Mouse (Mus musculus) CH12.LX (cell line): ENCODE measurements around the gene Nup205. TPM values are rescaled to one million over a fixed set of nuclear protein-coding genes. Genes with fewer than 3 reads are reported as not detected.

ENCODE experiments used
- DNase-seq: peaks from one replicate; pipeline ENCODE4 v3.0.0-alpha.2; 2013; ENCODE audit errors: extremely low read depth
- H3K27ac ChIP-seq: 2 replicates; pipeline ENCODE4 v1.5.1; 2012; ENCODE audit warnings: low read depth, mild to moderate bottlenecking, control low read depth, moderate library complexity; ENCODE audit not compliant: insufficient read depth
- H3K27me3 ChIP-seq: replicated peaks from 2 replicates; pipeline ENCODE3; 2012; ENCODE audit warnings: inconsistent platforms
- H3K36me3 ChIP-seq, 2 experiments: replicated peaks in 1 of 2; 2 replicates each; pipeline versions ENCODE3 to v1.6.1; 2012; ENCODE audit warnings: inconsistent platforms in 1 of 2, low read length in 1 of 2, mild to moderate bottlenecking in 1 of 2, mixed read lengths in 1 of 2, moderate library complexity in 1 of 2; ENCODE audit not compliant: control insufficient read depth in 1 of 2, insufficient read depth in 1 of 2
- H3K4me1 ChIP-seq, 2 experiments: 2 replicates each; pipeline ENCODE4 v1.6.1; 2012; ENCODE audit warnings: inconsistent platforms in 1 of 2, moderate library complexity in 1 of 2; ENCODE audit not compliant: insufficient read depth in 2 of 2, control insufficient read depth in 1 of 2
- H3K4me2 ChIP-seq: 2 replicates; pipeline ENCODE4 v1.6.1; 2012; ENCODE audit warnings: low read depth, mild to moderate bottlenecking, control low read depth; ENCODE audit not compliant: poor library complexity, insufficient read depth, severe bottlenecking
- H3K4me3 ChIP-seq, 3 experiments: fragments of 150-350 bp in 1 of 3; sonication (generic) in 1 of 3; replicated peaks in 1 of 3; 2 replicates each; pipeline versions ENCODE3 to v1.5.1; 2011 to 2012; ENCODE audit warnings: low read depth in 2 of 3, low read length in 2 of 3, mild to moderate bottlenecking in 2 of 3, moderate library complexity in 2 of 3, control low read depth in 1 of 3, improper control_type of control experiment in 1 of 3, inconsistent platforms in 1 of 3, mixed read lengths in 1 of 3; ENCODE audit not compliant: poor library complexity in 1 of 3
- H3K79me2 ChIP-seq: replicated peaks from 2 replicates; pipeline ENCODE4 v1.6.1; 2012; ENCODE audit warnings: mild to moderate bottlenecking, moderate library complexity; ENCODE audit not compliant: control insufficient read depth, poor library complexity, insufficient read depth, severe bottlenecking; ENCODE audit errors: extremely low read depth
- H3K9ac ChIP-seq: 2 replicates; pipeline ENCODE4 v1.6.1; 2012; ENCODE audit warnings: low read depth, mild to moderate bottlenecking, control low read depth, moderate library complexity; ENCODE audit not compliant: insufficient read depth
- H3K9me3 ChIP-seq: replicated peaks from 2 replicates; pipeline ENCODE3; 2012; ENCODE audit warnings: low read length, inconsistent platforms, mixed read lengths
- BHLHE40 ChIP-seq: IDR thresholded peaks from 2 replicates; pipeline ENCODE4 v1.6.1; 2011; ENCODE audit warnings: mild to moderate bottlenecking, low read depth, low read length, improper control_type of control experiment
- CTCF ChIP-seq, 2 experiments: IDR thresholded peaks in 1 of 2; conservative IDR thresholded peaks in 1 of 2; 2 replicates each; pipeline ENCODE4 v1.5.1; 2011 to 2012; ENCODE audit warnings: low read depth in 2 of 2, low read length in 2 of 2, improper control_type of control experiment in 1 of 2, inconsistent platforms in 1 of 2, mild to moderate bottlenecking in 1 of 2, moderate library complexity in 1 of 2
- ELF1 ChIP-seq: IDR thresholded peaks from 2 replicates; pipeline ENCODE4 v1.6.1; 2014; ENCODE audit warnings: low read depth, mild to moderate bottlenecking, inconsistent platforms, low read length, improper control_type of control experiment
- EP300 ChIP-seq: IDR thresholded peaks from 2 replicates; pipeline ENCODE4 v1.6.1; 2011; ENCODE audit warnings: low read length, improper control_type of control experiment
- ETS1 ChIP-seq: conservative IDR thresholded peaks from 2 replicates; pipeline ENCODE4 v1.6.1; 2012; ENCODE audit warnings: low read depth, mild to moderate bottlenecking, inconsistent platforms, low read length, improper control_type of control experiment, moderate library complexity
- GABPA ChIP-seq: IDR thresholded peaks from 2 replicates; pipeline ENCODE4 v1.6.1; 2012; ENCODE audit warnings: low read depth, low read length, improper control_type of control experiment, inconsistent platforms; ENCODE audit not compliant: insufficient replicate concordance
- HCFC1 ChIP-seq: IDR thresholded peaks from 2 replicates; pipeline ENCODE4 v1.6.1; 2012; ENCODE audit warnings: low read depth, mild to moderate bottlenecking, inconsistent platforms, low read length, improper control_type of control experiment
- IRF4 ChIP-seq: IDR thresholded peaks from 2 replicates; pipeline ENCODE4 v1.6.1; 2014; ENCODE audit warnings: low read depth, mild to moderate bottlenecking, inconsistent platforms, low read length, improper control_type of control experiment
- JUN ChIP-seq: IDR thresholded peaks from 2 replicates; pipeline ENCODE4 v1.6.1; 2011; ENCODE audit warnings: low read depth, mild to moderate bottlenecking, low read length, improper control_type of control experiment, moderate library complexity; ENCODE audit not compliant: insufficient read depth
- JUND ChIP-seq: conservative IDR thresholded peaks from 2 replicates; pipeline ENCODE4 v1.6.1; 2011; ENCODE audit warnings: low read depth, low read length, improper control_type of control experiment
- KAT2A ChIP-seq: IDR thresholded peaks from 2 replicates; pipeline ENCODE4 v1.6.1; 2012; ENCODE audit warnings: low read length, improper control_type of control experiment, inconsistent platforms; ENCODE audit not compliant: insufficient replicate concordance
- MAFK ChIP-seq: IDR thresholded peaks from 2 replicates; pipeline ENCODE4 v1.6.1; 2011; ENCODE audit warnings: low read length, improper control_type of control experiment; ENCODE audit not compliant: insufficient replicate concordance
- MAX ChIP-seq: IDR thresholded peaks from 2 replicates; pipeline ENCODE4 v1.6.1; 2011; ENCODE audit warnings: low read length, improper control_type of control experiment
- MAZ ChIP-seq: IDR thresholded peaks from 2 replicates; pipeline ENCODE4 v1.6.1; 2012; ENCODE audit warnings: low read depth, mild to moderate bottlenecking, inconsistent platforms, low read length, improper control_type of control experiment, moderate library complexity
- MEF2A ChIP-seq: IDR thresholded peaks from 2 replicates; pipeline ENCODE4 v1.6.1; 2014; ENCODE audit warnings: low read depth, mild to moderate bottlenecking, inconsistent platforms, low read length, improper control_type of control experiment, borderline replicate concordance
- MXI1 ChIP-seq: IDR thresholded peaks from 2 replicates; pipeline ENCODE4 v1.6.1; 2011; ENCODE audit warnings: mild to moderate bottlenecking, low read depth, low read length, improper control_type of control experiment
- NELFE ChIP-seq: IDR thresholded peaks from 2 replicates; pipeline ENCODE4 v1.6.1; 2011; ENCODE audit warnings: low read depth, low read length, improper control_type of control experiment
- NRF1 ChIP-seq: IDR thresholded peaks from 2 replicates; pipeline ENCODE4 v1.6.1; 2014; ENCODE audit warnings: low read depth, mild to moderate bottlenecking, inconsistent platforms, low read length, improper control_type of control experiment, moderate library complexity
- PAX5 ChIP-seq: IDR thresholded peaks from 2 replicates; pipeline ENCODE4 v1.6.1; 2012; ENCODE audit warnings: low read length, inconsistent platforms, mixed read lengths
- POLR2A ChIP-seq: IDR thresholded peaks from 2 replicates; pipeline ENCODE4 v1.6.1; 2011; ENCODE audit warnings: low read depth, mild to moderate bottlenecking, improper control_type of control experiment, low read length
- POLR2AphosphoS2 ChIP-seq: IDR thresholded peaks from 2 replicates; pipeline ENCODE4 v1.6.1; 2011; ENCODE audit warnings: low read depth, low read length, improper control_type of control experiment
- RAD21 ChIP-seq: IDR thresholded peaks from 2 replicates; pipeline ENCODE4 v1.6.1; 2011; ENCODE audit warnings: low read depth, mild to moderate bottlenecking, low read length, improper control_type of control experiment, moderate library complexity
- SIN3A ChIP-seq: IDR thresholded peaks from 2 replicates; pipeline ENCODE4 v1.6.1; 2012; ENCODE audit warnings: low read length, improper control_type of control experiment, inconsistent platforms
- TBP ChIP-seq: conservative IDR thresholded peaks from 2 replicates; pipeline ENCODE4 v1.6.1; 2011; ENCODE audit warnings: low read depth, low read length, improper control_type of control experiment
- TCF12 ChIP-seq: IDR thresholded peaks from 2 replicates; pipeline ENCODE4 v1.6.1; 2014; ENCODE audit warnings: low read depth, mild to moderate bottlenecking, inconsistent platforms, low read length, improper control_type of control experiment
- UBTF ChIP-seq: IDR thresholded peaks from 2 replicates; pipeline ENCODE4 v1.6.1; 2012; ENCODE audit warnings: low read depth, mild to moderate bottlenecking, inconsistent platforms, low read length, improper control_type of control experiment, moderate library complexity
- USF1 ChIP-seq: IDR thresholded peaks from 2 replicates; pipeline ENCODE4 v1.6.1; 2014; ENCODE audit warnings: low read depth, mild to moderate bottlenecking, inconsistent platforms, low read length, improper control_type of control experiment
- USF2 ChIP-seq: conservative IDR thresholded peaks from 2 replicates; pipeline ENCODE4 v1.6.1; 2011; ENCODE audit warnings: low read depth, low read length, improper control_type of control experiment
- ZNF384 ChIP-seq: IDR thresholded peaks from 2 replicates; pipeline ENCODE4 v1.6.1; 2012; ENCODE audit warnings: low read depth, low read length, improper control_type of control experiment, inconsistent platforms
- dilution Hi-C: fragments of 300-500 bp; cut with MboI; formaldehyde crosslinking; loops from 2 replicates; pipeline ENCODE4 v1.14.3; 2020; ENCODE audit warnings: low sequenced_read_pairs; ENCODE audit not compliant: extremely low pct_unique_long_range_greater_than_20kb, extremely low pct_ligation_motif_present
- in situ Hi-C: fragments of 300-500 bp; cut with MboI; formaldehyde crosslinking; loops from 3 replicates; pipeline ENCODE4 v1.14.3; 2019; ENCODE audit warnings: low sequenced_read_pairs, low pct_ligation_motif_present, low pct_unique_long_range_greater_than_20kb, mixed read lengths
- polyA plus RNA-seq: library from polyadenylated mRNA; unstranded; fragments of >175 nt; gene quantifications from 2 replicates; pipeline ENCODE4 v1.2.1, GENCODE M21; 2012; ENCODE audit warnings: low read depth; ENCODE audit not compliant: insufficient read length
- total RNA-seq, 2 experiments: library from RNA; depleted of rRNA; stranded (reverse); fragments of 300-350 nt in 1 of 2; fragments of >200 nt in 1 of 2; gene quantifications; 2 replicates each; pipeline ENCODE4 v1.2.3; 2012 to 2014

Gene Nup205
- total and polyA plus RNA-seq, 3 experiments = 82.0 to 121 (median 108) TPM

GRCm38 (mm10) chr6:35191198-35191597, 14.0 kb downstream of the Nup205 start:
- peak; percentile 49 for DNase-seq
- dilution Hi-C loops = no loop called here
- Histone ChIP-seq H3K4me3 (no peak overlapping the region), H3K27ac (no peak overlapping the region), H3K4me2 (no peak overlapping the region), H3K9me3 (no peaks in the 10 kb centered on the region), H3K36me3 (peaks cover 49 to 94% of the 10 kb centered on the region in 2 experiments), H3K9ac (no peak overlapping the region), H3K27me3 (no peaks in the 10 kb centered on the region), H3K79me2 (peaks cover 7% of the 10 kb centered on the region; the same call in 1 of the 2 replicates)
- in situ Hi-C loops = no loop called here
- TF ChIP-seq TCF12 (peak; percentile 52; the same call in 1 of the 2 replicates), SIN3A (no peak), USF2 (no peak), ZNF384 (no peak), POLR2A (no peak), ETS1 (peak; percentile 51), TBP (no peak), JUN (no peak), BHLHE40 (peak; percentile 99), MXI1 (no peak), MAX (peak; percentile 54; the same call in 1 of the 2 replicates), HCFC1 (no peak), KAT2A (no peak), MAFK (no peak), IRF4 (peak; percentile 73), GABPA (no peak), USF1 (no peak), NELFE (no peak), PAX5 (no peak), MEF2A (no peak), POLR2AphosphoS2 (no peak), CTCF (conservative IDR thresholded peaks at IDR 0.05 in 1 of 2, IDR thresholded peaks at IDR 0.05 in 1 of 2; ENCODE audit: low read depth in 2 of 2, low read length in 2 of 2) (peak in 1 of 2 experiments; percentile 35; a peak in 2 of 4 replicates), EP300 (peak; percentile 58), JUND (no peak), ELF1 (0 out of 2 replicates have a peak, but pooled peaks have one; percentile 16), RAD21 (no peak), NRF1 (no peak), UBTF (no peak), MAZ (no peak)
- TF ChIP-seq, all 38 proteins: peak for 8
- peaks cover 3 to 10% of the 10 kb centered on the region in 2 experiments; a peak in 2 of 4 replicates for H3K4me1 ChIP-seq
